Mouse (Mus musculus): ENCODE results near the gene Medag.

Gene Medag

DNA sequence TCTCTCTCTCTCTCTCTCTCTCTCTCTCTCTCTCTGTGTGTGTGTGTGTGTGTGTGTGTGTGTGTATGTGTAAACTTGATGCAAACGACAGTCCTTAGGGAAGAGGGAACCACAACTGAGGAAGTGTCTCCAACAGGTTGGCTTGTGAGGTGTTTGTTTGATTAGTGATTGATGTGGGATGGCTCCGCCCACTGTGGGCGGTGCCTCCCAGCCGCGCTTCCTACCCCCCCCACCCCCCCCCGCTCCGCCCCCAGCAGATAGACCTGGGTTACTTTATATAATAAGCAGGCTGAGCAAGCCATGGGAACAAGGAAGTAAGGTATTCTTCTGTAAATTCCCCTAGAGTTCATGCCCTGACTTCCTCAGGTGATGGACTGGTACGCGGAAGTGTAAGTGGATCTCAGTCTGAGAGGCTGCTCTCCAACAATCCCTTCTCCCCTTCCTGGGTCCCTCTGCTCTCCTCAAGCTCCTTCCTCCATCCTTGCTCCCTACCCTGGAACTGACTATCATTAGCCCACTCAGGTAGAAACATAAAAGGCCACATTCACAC lies 22.7 kb downstream of the Medag start:
- TF ChIP-seq GATA4 (IDR thresholded peaks at IDR 0.05; ENCODE audit: insufficient replicate concordance, low read length): no peak

- no peak for TF ChIP-seq GATA4 (IDR thresholded peaks at IDR 0.05; ENCODE audit: insufficient replicate concordance, low read length)
These were observed 25.0 kb downstream of the Medag start for GRCm38 (mm10) chr5:149436541-149436940.

GRCm38 (mm10) chr5:149437150-149437549 lies 25.6 kb downstream of the Medag start:
- TF ChIP-seq GATA4 (IDR thresholded peaks at IDR 0.05; ENCODE audit: insufficient replicate concordance, low read length): no peak

- no peak for TF ChIP-seq GATA4 (IDR thresholded peaks at IDR 0.05; ENCODE audit: insufficient replicate concordance, low read length)
These were observed 28.1 kb downstream of the Medag start, which contains the start of gene Tex26 for GRCm38 (mm10) chr5:149439531-149440179. Gene Tex26 (plus strand): TSS chr5:149439660.

- TF ChIP-seq GATA4 (IDR thresholded peaks at IDR 0.05; ENCODE audit: insufficient replicate concordance, low read length): no peak
These were observed 28.6 kb downstream of the Medag start for GRCm38 (mm10) chr5:149440180-149440573.

GRCm38 (mm10) chr5:149441646-149442276 lies 30.2 kb downstream of the Medag start:
- no peak for TF ChIP-seq GATA4 (IDR thresholded peaks at IDR 0.05; ENCODE audit: insufficient replicate concordance, low read length)

DNA sequence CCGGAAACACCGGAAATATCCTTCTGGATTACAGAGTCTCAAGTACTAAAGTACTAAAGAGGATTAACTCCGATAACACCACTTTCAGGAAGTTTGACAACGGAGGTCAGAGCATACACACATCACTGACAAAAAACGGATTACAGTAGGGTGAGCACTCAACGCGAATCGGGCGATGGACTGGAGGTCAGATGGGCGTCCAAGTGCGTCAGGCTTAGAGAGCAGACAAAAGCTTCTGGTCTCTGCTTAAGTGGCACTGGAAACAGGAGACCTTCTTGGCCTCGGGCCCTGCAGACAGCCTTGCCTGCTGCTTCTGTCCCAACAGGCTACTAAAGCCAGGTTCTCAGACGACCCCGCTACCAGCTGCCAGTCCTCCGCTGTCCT lies 30.7 kb downstream of the Medag start:
- TF ChIP-seq GATA4 (IDR thresholded peaks at IDR 0.05; ENCODE audit: insufficient replicate concordance, low read length): no peak

DNA sequence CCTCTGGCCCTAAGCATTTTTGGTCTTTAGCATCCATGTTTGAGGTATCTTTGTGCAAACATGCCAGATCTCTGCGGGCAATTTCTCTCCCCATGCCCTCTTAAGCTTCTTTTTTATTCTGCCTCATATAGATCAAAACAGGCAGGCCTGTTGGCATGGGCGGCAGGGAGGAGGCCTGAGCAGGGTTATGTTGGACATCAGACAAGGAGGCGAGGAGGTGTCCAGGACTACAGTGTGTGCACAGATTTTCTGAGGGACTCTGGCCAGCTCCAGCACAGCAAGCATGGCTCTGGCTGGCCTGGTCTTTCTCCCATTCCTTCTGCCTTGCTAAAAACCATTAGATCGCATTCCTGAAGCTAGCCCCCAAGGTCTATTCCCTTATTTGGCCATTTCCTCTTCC lies 32.9 kb downstream of the Medag start:
- no peak for TF ChIP-seq GATA4 (IDR thresholded peaks at IDR 0.05; ENCODE audit: insufficient replicate concordance, low read length)

DNA sequence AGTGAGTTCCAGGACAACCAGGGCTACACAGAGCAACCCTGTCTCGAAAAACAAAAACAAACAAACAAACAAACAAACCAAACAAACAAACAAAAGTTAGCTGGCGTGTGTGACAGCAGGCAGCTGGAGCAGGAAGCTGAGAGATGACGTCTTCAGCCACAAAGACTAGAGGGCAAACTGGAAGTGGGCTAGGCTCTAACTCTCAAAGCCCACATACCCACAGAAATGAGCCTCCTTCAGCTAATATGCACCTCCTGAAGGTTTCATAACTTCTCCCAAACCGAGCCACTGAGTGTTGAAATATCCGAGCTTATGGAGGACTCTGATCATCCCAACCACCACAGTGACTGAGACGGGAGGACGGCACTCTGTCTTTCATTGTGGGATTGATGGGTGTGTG lies 34.9 kb downstream of the Medag start:
- no peak for TF ChIP-seq GATA4 (IDR thresholded peaks at IDR 0.05; ENCODE audit: insufficient replicate concordance, low read length)

GRCm38 (mm10) chr5:149447733-149448132 lies 36.2 kb downstream of the Medag start:
- no peak for TF ChIP-seq GATA4 (IDR thresholded peaks at IDR 0.05; ENCODE audit: insufficient replicate concordance, low read length)

- no peak for TF ChIP-seq GATA4 (IDR thresholded peaks at IDR 0.05; ENCODE audit: insufficient replicate concordance, low read length)
These were observed 37.9 kb downstream of the Medag start for GRCm38 (mm10) chr5:149449406-149449805.

DNA sequence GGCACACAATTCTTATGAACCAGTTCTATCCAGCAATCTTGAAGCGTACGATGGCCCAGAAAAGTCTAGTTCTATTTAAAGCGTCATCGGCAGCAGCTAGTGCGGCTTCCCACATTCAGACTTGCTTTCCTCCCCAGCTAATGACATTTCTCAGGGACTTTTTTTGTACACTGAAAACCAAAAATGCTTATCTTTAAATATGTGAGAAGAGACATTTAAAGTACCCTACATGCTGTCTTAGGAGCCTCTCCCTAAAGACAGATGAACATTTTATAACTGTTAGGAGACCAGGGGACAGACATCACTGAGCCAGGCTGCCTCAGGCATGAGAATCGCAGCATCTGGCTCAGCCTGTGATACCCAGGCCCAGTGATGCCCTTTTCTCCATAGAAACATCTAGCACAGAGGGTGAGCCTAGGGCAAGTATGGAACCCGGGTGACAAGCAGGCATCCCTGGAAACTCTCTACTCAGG lies 39.7 kb downstream of the Medag start:
- no peak for TF ChIP-seq GATA4 (IDR thresholded peaks at IDR 0.05; ENCODE audit: insufficient replicate concordance, low read length)

DNA sequence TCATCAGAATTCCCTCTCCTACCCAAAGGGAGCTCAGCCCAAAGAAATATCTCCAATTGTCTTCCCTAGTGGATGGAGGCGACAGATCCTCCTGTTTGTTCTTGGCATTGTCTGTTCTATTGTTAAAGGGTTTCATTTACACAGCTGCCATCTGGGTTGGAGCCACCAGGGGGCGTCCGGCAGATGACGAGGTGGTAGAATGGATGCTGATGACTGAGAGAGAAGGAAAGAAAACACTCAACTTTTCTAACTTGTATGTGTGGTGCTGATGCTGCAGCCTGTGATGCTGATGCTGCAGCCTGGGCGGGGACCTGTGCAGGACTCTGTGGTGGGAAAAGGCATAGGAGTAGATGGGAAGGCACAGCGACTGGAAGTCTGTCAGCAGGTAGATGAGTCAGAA lies 42.7 kb downstream of the Medag start:
- TF ChIP-seq GATA4 (IDR thresholded peaks at IDR 0.05; ENCODE audit: insufficient replicate concordance, low read length): no peak

DNA sequence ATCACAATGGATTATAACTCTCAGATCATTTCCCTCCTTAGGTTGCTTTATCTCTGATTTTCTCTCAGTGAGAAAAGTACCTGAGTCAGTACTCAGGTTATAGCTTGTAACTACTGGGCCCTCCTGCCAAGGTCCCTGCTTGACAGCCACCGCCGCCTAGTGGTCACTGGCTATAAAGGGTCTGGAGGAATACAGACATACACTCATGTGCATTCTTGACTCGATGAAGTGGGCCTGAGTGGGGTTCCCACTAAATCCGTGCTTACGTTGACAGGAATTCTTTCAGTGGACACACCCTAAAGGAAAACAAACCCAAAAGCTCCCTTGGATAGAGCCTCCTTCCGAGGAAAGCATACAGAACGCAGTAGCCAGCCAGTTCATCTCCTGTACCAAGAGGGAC lies 45.0 kb downstream of the Medag start:
- TF ChIP-seq GATA4 (IDR thresholded peaks at IDR 0.05; ENCODE audit: insufficient replicate concordance, low read length): no peak

DNA sequence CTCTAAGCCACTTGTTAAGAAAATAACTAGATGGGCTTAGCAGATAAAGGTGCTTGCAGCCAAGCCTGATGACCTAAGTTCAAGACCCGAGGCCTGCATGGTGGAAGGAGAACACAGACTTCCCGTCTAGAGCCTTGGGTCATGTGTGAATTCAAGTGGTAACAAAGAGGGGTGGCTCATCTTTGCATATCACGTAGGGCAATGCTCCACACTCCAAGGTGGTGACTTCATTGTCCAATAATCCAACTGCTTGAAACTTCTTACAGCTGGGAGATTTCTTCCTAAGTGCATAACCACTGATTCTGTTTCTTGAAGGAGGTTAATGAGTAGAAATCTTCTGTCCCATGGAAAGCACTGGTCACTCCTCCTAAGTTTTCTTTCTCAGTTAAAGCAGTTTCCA lies 50.5 kb downstream of the Medag start:
- TF ChIP-seq GATA4 (IDR thresholded peaks at IDR 0.05; ENCODE audit: insufficient replicate concordance, low read length): no peak

GRCm38 (mm10) chr5:149465305-149465704 lies 53.8 kb downstream of the Medag start:
- no peak for TF ChIP-seq GATA4 (IDR thresholded peaks at IDR 0.05; ENCODE audit: insufficient replicate concordance, low read length)

Measured in liver, adult (tissue).